Mouse (Mus musculus) lung, adult 2 months (tissue): ENCODE results near the gene Crybb1. TPM values are rescaled to one million over a fixed set of nuclear protein-coding genes. Genes with fewer than 3 reads are reported as not detected.
A peak's percentile ranks its signal among the peaks of the same experiment; 100 is the strongest.

Source experiments
- DNase-seq: peaks from one replicate; pipeline ENCODE4 v3.0.0; 2022
- H3K4me1 ChIP-seq: fragments of 200-500 bp; 2 replicates; pipeline ENCODE4 v1.6.1; 2011; ENCODE audit warnings: low read length; ENCODE audit not compliant: control insufficient read depth, insufficient read depth
- H3K4me3 ChIP-seq: fragments of 200-500 bp; replicated peaks from 2 replicates; pipeline ENCODE3; 2011; ENCODE audit warnings: low read depth, mild to moderate bottlenecking, control low read depth, low read length; ENCODE audit errors: extremely low read depth
- CTCF ChIP-seq: fragments of 200-500 bp; IDR thresholded peaks from 2 replicates; pipeline ENCODE4 v1.5.1; 2011; ENCODE audit warnings: mild to moderate bottlenecking, low read length, control low read depth; ENCODE audit not compliant: insufficient read depth
- POLR2A ChIP-seq: fragments of 200-500 bp; IDR thresholded peaks from 2 replicates; pipeline ENCODE4 v1.6.1; 2011; ENCODE audit warnings: low read depth, mild to moderate bottlenecking, control low read depth, low read length, borderline replicate concordance; ENCODE audit errors: extremely low read depth
- WGBS: fragments of 180-500 bp; shearing (Covaris S2); methylation state at CpG from one replicate; pipeline ENCODE4 v1.1.7; 2018; 5-methylcytosine and 5-hydroxymethylcytosine counted together
- polyA plus RNA-seq: library from polyadenylated mRNA; depleted of rRNA; stranded (reverse); fragments of >200 nt; gene quantifications from 2 replicates; pipeline ENCODE4 v1.2.3, GENCODE M21; 2012

The Crybb1 gene
- polyA plus RNA-seq, 1 experiment, result 0.14 TPM

GRCm38 (mm10) chr5:112259862-112260650 lies 4.4 kb downstream of the Crybb1 start:
- DNase-seq, result no peak
- TF ChIP-seq CTCF, result no peak
- no peak for TF ChIP-seq POLR2A
- no peaks in the 10 kb centered on the region for H3K4me1 ChIP-seq
- H3K4me3 ChIP-seq, result no peak overlapping the region
- 71% methylated on average over 16 of the region's 16 CpGs for WGBS

- 62% methylated on average over 3 of the region's 3 CpGs for WGBS
- TF ChIP-seq CTCF (no peak), POLR2A (no peak)
Measured at GRCm38 (mm10) chr5:112260818-112261217, 5.2 kb downstream of the Crybb1 start.

GRCm38 (mm10) chr5:112264099-112264498 lies 8.5 kb downstream of the Crybb1 start:
- no peaks in the 10 kb centered on the region for H3K4me1 ChIP-seq
- WGBS, result 70% methylated on average over 7 of the region's 7 CpGs
- no peak overlapping the region for H3K4me3 ChIP-seq
- no peak for DNase-seq
- TF ChIP-seq POLR2A, result no peak
- TF ChIP-seq CTCF, result no peak

More at GRCm38 (mm10) chr5:112260818-112261217, 5.2 kb downstream of the Crybb1 start:
- no peak for DNase-seq
- Histone ChIP-seq H3K4me1 (no peaks in the 10 kb centered on the region), H3K4me3 (no peak overlapping the region)

GRCm38 (mm10) chr5:112265110-112265509 lies 9.5 kb downstream of the Crybb1 start:
- no peak for DNase-seq
- Histone ChIP-seq H3K4me1 (no peaks in the 10 kb centered on the region), H3K4me3 (no peak overlapping the region)
- 78% methylated on average over 5 of the region's 5 CpGs for WGBS
- TF ChIP-seq POLR2A (no peak), CTCF (no peak)

GRCm38 (mm10) chr5:112265515-112265914 lies 9.9 kb downstream of the Crybb1 start:
- DNase-seq, result no peak
- no peak for TF ChIP-seq CTCF
- TF ChIP-seq POLR2A, result no peak
- Histone ChIP-seq H3K4me1 (no peaks in the 10 kb centered on the region), H3K4me3 (peak overlapping the region; percentile 15)
- WGBS, result 26% methylated on average over 10 of the region's 10 CpGs

GRCm38 (mm10) chr5:112266011-112266777 lies 10.6 kb downstream of the Crybb1 start:
- DNase-seq, result peak; percentile 31
- TF ChIP-seq CTCF (no peak), POLR2A (no peak)
- 48% methylated on average over 9 of the region's 9 CpGs for WGBS
- Histone ChIP-seq H3K4me1 (no peaks in the 10 kb centered on the region), H3K4me3 (no peak overlapping the region)

GRCm38 (mm10) chr5:112270764-112271541 lies 15.3 kb downstream of the Crybb1 start:
- Histone ChIP-seq H3K4me1 (no peaks in the 10 kb centered on the region), H3K4me3 (no peak overlapping the region)
- no peak for DNase-seq
- TF ChIP-seq POLR2A, result no peak
- no peak for TF ChIP-seq CTCF
- 41% methylated on average over 24 of the region's 24 CpGs for WGBS

GRCm38 (mm10) chr5:112272934-112273333 lies 17.3 kb downstream of the Crybb1 start:
- 35% methylated on average over 2 of the region's 2 CpGs for WGBS
- no peak for DNase-seq
- Histone ChIP-seq H3K4me1 (peaks cover 3% of the 10 kb centered on the region; the same call in 1 of the 2 replicates), H3K4me3 (no peak overlapping the region)
- TF ChIP-seq POLR2A (no peak), CTCF (no peak)

- H3K4me1 ChIP-seq, result peaks cover 7% of the 10 kb centered on the region
- 52% methylated on average over 2 of the region's 2 CpGs for WGBS
- no peak overlapping the region for H3K4me3 ChIP-seq
- no peak for DNase-seq
- TF ChIP-seq POLR2A, result no peak
- TF ChIP-seq CTCF, result no peak
Measured at GRCm38 (mm10) chr5:112273746-112274463, 18.3 kb downstream of the Crybb1 start.
